In the genomic region with DNA sequence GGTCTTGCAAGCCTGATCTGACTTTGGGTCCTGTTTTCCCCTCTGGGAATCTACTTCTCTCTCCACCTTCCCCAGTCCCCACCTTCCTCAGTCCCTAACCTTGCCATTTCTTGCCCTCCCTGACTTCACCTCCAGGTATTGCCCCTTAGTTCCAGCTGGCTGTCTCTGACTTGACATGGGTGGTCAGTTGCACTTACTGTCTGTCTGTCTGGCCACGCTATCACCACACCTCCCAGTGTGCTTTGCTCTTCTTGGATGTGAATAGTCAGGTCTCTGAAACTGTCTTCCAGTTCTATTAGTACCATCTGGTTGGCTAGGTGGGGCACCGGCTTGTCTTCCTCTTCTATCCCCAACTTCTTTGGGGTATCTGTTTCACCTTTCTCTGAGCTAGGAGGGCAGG, we compare ENCODE assay signal across 8 mouse cellular contexts. TPM values are rescaled to one million over a fixed set of nuclear protein-coding genes. Genes with fewer than 3 reads are reported as not detected.
DNase-seq lines count a peak whose midpoint lies in the region; ATAC-seq and TF ChIP-seq lines count a peak whose summit lies in the region.

No protein-coding gene starts in this region.

- H3K4me3 ChIP-seq in gastrocnemius, adult 2 months: peak overlapping the region; percentile 95
- H3K4me3 ChIP-seq in CH12.LX (replicated peaks in 1 of 3; ENCODE audit: low read depth in 2 of 3, low read length in 2 of 3, poor library complexity in 1 of 3): peak overlapping the region in 2 of 3 experiments; percentile 58 to 69
- H3K4me3 ChIP-seq in forebrain, embryonic 16.5 days (replicated peaks; ENCODE audit: low read length): peak overlapping the region; percentile 76
- H3K4me3 ChIP-seq in liver, embryonic 15.5 days (replicated peaks): peak overlapping the region; percentile 67

- TF ChIP-seq RAD21 in CH12.LX (IDR thresholded peaks at IDR 0.05; ENCODE audit: low read depth, low read length): no peak

- peak overlapping the region; percentile 94 for H3K27ac ChIP-seq in gastrocnemius, adult 2 months
- no peak overlapping the region for H3K27ac ChIP-seq in CH12.LX (ENCODE audit: insufficient read depth, low read depth)
- H3K27ac ChIP-seq in forebrain, embryonic 16.5 days (ENCODE audit: low read length): no peak overlapping the region
- H3K27ac ChIP-seq in liver, embryonic 15.5 days (replicated peaks): no peak overlapping the region

- WGBS in forebrain, embryonic 16.5 days: 16% methylated on average over 2 of the region's 2 CpGs
- WGBS in liver, embryonic 15.5 days (ENCODE audit: insufficient replicate concordance): 13% methylated on average over 2 of the region's 2 CpGs

- peak overlapping the region; percentile 81; the same call in 1 of the 2 replicates for H3K4me2 ChIP-seq in CH12.LX (ENCODE audit: insufficient read depth, low read depth, poor library complexity, severe bottlenecking)
- peak overlapping the region; percentile 92 for H3K4me2 ChIP-seq in forebrain, embryonic 16.5 days (ENCODE audit: low read length)
- H3K4me2 ChIP-seq in liver, embryonic 15.5 days: peak overlapping the region; percentile 81

- no peak for TF ChIP-seq POLR2A in CH12.LX (IDR thresholded peaks at IDR 0.05; ENCODE audit: low read depth, low read length)

- no peak for TF ChIP-seq EP300 in CH12.LX (IDR thresholded peaks at IDR 0.05; ENCODE audit: low read length)

- intact Hi-C loops in gastrocnemius, adult 2 months (cut with DNase I): loop anchor here (2.0 to 10.0 kb wide), 3 partner anchors 143 to 239 kb away; no protein-coding TSS in a partner anchor

- peaks cover 41% of the 10 kb centered on the region for H3K27me3 ChIP-seq in CH12.LX (replicated peaks)
- no peaks in the 10 kb centered on the region for H3K27me3 ChIP-seq in forebrain, embryonic 16.5 days (replicated peaks; ENCODE audit: control insufficient read depth, insufficient read depth, low read length)
- H3K27me3 ChIP-seq in liver, embryonic 15.5 days: peaks cover 62% of the 10 kb centered on the region

- no peaks in the 10 kb centered on the region for H3K36me3 ChIP-seq in CH12.LX (replicated peaks in 1 of 2; ENCODE audit: control insufficient read depth in 1 of 2, insufficient read depth in 1 of 2, low read length in 1 of 2)
- no peaks in the 10 kb centered on the region for H3K36me3 ChIP-seq in forebrain, embryonic 16.5 days (ENCODE audit: control insufficient read depth, insufficient read depth)
- no peaks in the 10 kb centered on the region for H3K36me3 ChIP-seq in liver, embryonic 15.5 days (replicated peaks)

- DNase-seq in gastrocnemius, adult 2 months: no peak
- no peak for DNase-seq in gastrocnemius, postnatal 4 days (ENCODE audit: low spot score in 2 of 2)
- no peak for DNase-seq in CH12.LX (ENCODE audit: extremely low read depth)
- DNase-seq in ovary, postnatal 36 days (ENCODE audit: low spot score): no peak
- DNase-seq in frontal cortex, adult 2 months (ENCODE audit: extremely low spot score in 1 of 2, low spot score in 1 of 2): no peak

- TF ChIP-seq CTCF in gastrocnemius, adult 2 months (IDR thresholded peaks at IDR 0.05): no peak
- TF ChIP-seq CTCF in CH12.LX (conservative IDR thresholded peaks at IDR 0.05 in 1 of 2, IDR thresholded peaks at IDR 0.05 in 1 of 2; ENCODE audit: low read depth in 2 of 2, low read length in 2 of 2): no peak

- no peaks in the 10 kb centered on the region for H3K79me2 ChIP-seq in CH12.LX (replicated peaks; ENCODE audit: control insufficient read depth, extremely low read depth, insufficient read depth, poor library complexity, severe bottlenecking)

- no peak for ATAC-seq in forebrain, embryonic 16.5 days
- ATAC-seq in liver, embryonic 15.5 days (ENCODE audit: insufficient read depth): no peak
- no peak for ATAC-seq in activated CD4-positive, CD25-positive, alpha-beta regulatory T cell, adult 4 months

- no peak overlapping the region for H3K9ac ChIP-seq in CH12.LX (ENCODE audit: insufficient read depth, low read depth)
- H3K9ac ChIP-seq in forebrain, embryonic 16.5 days (replicated peaks; ENCODE audit: low read depth, low read length): peak overlapping the region; percentile 86
- H3K9ac ChIP-seq in liver, embryonic 15.5 days: no peak overlapping the region

- peaks cover 4 to 35% of the 10 kb centered on the region in 2 experiments; a peak in 3 of 4 replicates for H3K4me1 ChIP-seq in CH12.LX (ENCODE audit: control insufficient read depth in 1 of 2, insufficient read depth in 2 of 2)
- H3K4me1 ChIP-seq in forebrain, embryonic 16.5 days (replicated peaks; ENCODE audit: control insufficient read depth, insufficient read depth, low read length): peaks cover 30% of the 10 kb centered on the region
- peaks cover 31% of the 10 kb centered on the region for H3K4me1 ChIP-seq in liver, embryonic 15.5 days (replicated peaks)

- H3K9me3 ChIP-seq in CH12.LX (replicated peaks; ENCODE audit: low read length): no peaks in the 10 kb centered on the region
- H3K9me3 ChIP-seq in forebrain, embryonic 16.5 days (ENCODE audit: control insufficient read depth, low read length): no peaks in the 10 kb centered on the region
- no peaks in the 10 kb centered on the region for H3K9me3 ChIP-seq in liver, embryonic 15.5 days (replicated peaks)

- dilution Hi-C loops in CH12.LX (cut with MboI; ENCODE audit: extremely low pct_ligation_motif_present, extremely low pct_unique_long_range_greater_than_20kb, low sequenced_read_pairs): no loop called here

- in situ Hi-C loops in CH12.LX (cut with MboI; ENCODE audit: low pct_ligation_motif_present, low pct_unique_long_range_greater_than_20kb, low sequenced_read_pairs): loop anchor here (5.0 to 10.0 kb wide), 2 partner anchors 173 to 230 kb away; no protein-coding TSS in a partner anchor

TF ChIP-seq in CH12.LX, 34 proteins besides CTCF, POLR2A, EP300 and RAD21:
- no peak for TF ChIP-seq CHD2 (IDR thresholded peaks at IDR 0.05; ENCODE audit: low read length)
- TF ChIP-seq TBP (conservative IDR thresholded peaks at IDR 0.05; ENCODE audit: low read depth, low read length): no peak
- no peak for TF ChIP-seq BHLHE40 (IDR thresholded peaks at IDR 0.05; ENCODE audit: low read depth, low read length)
- no peak for TF ChIP-seq JUND (conservative IDR thresholded peaks at IDR 0.05; ENCODE audit: low read depth, low read length)

RNA-seq across cellular contexts. Expression of gene Xylt1, which starts 1.2 kb away (rescaled TPM):
- 1 to 10 TPM; 5.5 to 9.5 TPM for total RNA-seq in gastrocnemius, adult 2 months (2021)
- 1 to 10 TPM; 7.6 to 8.6 TPM for total RNA-seq in gastrocnemius, postnatal 4 days (2021)
- total RNA-seq in CH12.LX (2012; rRNA removed) (0.38 and 0.88 TPM in 2 replicates), CH12.LX (2014; rRNA removed) (0.35 and 0.38 TPM in 2 replicates)
- polyA plus RNA-seq in CH12.LX (2012; ENCODE audit: insufficient read length, low read depth): 0.72 and 0.84 TPM in 2 replicates
- polyA plus RNA-seq in forebrain, embryonic 16.5 days (2015; fragmentation: Nextera tagmentation; extraction: Ambion mirVana): 2.4 and 2.6 TPM in 2 replicates
- polyA plus RNA-seq in liver, embryonic 15.5 days (2015; fragmentation: Nextera tagmentation; extraction: Ambion mirVana): 0.24 and 0.32 TPM in 2 replicates
- 14.5 and 21.9 TPM in 2 replicates for polyA plus RNA-seq in frontal cortex, adult 2 months (2012; rRNA removed)
- polyA plus RNA-seq in activated CD4-positive, CD25-positive, alpha-beta regulatory T cell, adult 4 months (2017; shearing (Covaris generic)): 1 to 10 TPM; 1.9 to 3.2 TPM
